Mouse (Mus musculus) embryo, embryonic 11.5 days (tissue): ENCODE results near the gene Map4k5.

Experiments used
- DNase-seq: peaks from one replicate; pipeline ENCODE4 v3.0.0-alpha.2; 2012; ENCODE audit warnings: low read depth, low spot score

Map4k5 gene

GRCm38 (mm10) chr12:69756015-69756414 is 137.0 kb downstream of the Map4k5 start:
- DNase-seq: no peak

GRCm38 (mm10) chr12:69753936-69754335 is 139.1 kb downstream of the Map4k5 start:
- no peak for DNase-seq
